Mouse (Mus musculus): ENCODE results near the gene Fam168a. TPM values are rescaled to one million over a fixed set of nuclear protein-coding genes. Genes with fewer than 3 reads are reported as not detected.

Gene Fam168a
- polyA plus RNA-seq, 1 experiment from 2014 or later = 45.2 TPM

DNA sequence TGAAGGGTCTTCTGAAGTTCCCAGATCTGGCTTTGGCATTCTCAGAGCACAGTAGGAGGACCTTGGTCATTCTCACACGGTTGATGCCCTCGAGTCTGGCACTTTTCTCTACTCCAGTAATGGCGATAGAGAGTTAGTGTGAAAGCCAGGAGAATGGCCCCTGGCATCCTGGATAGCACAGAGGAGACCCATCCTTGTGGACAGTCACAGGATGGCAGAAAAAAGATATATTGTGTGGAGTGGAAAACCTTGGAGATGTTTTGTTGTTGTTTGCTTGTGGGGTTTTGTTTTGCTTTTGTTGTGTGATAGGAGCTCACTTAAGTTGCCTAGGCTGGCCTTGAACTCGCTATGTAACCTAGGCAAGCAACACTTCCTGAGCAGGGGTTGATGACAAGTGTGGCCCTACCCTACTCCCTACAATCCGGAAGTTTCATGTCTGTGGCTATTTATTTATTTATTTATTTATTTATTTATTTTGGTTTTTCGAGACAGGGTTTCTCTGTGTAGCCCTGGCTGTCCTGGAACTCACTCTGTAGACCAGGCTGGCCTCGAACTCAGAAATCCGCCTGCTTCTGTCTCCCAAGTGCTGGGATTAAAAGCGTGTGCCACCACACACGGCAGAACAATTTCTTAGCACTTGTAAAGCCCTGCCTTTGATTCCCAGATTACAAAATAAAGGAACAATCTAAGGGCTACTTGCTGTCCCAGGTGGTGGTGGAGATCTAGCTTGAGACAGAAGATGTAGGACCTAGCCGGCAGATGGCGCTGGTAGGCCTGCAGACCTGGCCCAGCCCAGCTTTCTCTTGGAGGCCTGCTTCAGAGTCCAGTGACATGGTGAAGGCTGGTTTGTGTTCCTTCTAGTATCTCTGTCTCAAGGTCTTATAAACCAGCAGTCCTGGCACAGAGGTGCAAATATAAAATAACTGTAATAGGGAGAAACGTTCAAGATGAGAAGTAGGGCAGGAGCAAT is 21.1 kb upstream of the Fam168a start:
- ATAC-seq (ENCODE audit: insufficient read depth, low FRiP score, low TSS enrichment) (peak; percentile 69; the same call in 1 of the 2 replicates), DNase-seq (ENCODE audit: low spot score) (peak; percentile 79)
- 40% methylated on average over 13 of the region's 13 CpGs for WGBS
- H3K4me3 ChIP-seq (ENCODE audit: low read depth, low read length) = no peak overlapping the region
- no peak overlapping the region for H3K27ac ChIP-seq (ENCODE audit: low read depth, low read length)
- H3K9ac ChIP-seq (ENCODE audit: low read length) = no peak overlapping the region
- H3K4me1 ChIP-seq (ENCODE audit: control insufficient read depth, insufficient read depth, low read length) = no peaks in the 10 kb centered on the region
- no peaks in the 10 kb centered on the region for H3K27me3 ChIP-seq (ENCODE audit: control insufficient read depth, insufficient read depth, low read length)
- H3K9me3 ChIP-seq (ENCODE audit: control insufficient read depth, low read length) = no peaks in the 10 kb centered on the region
- no peak overlapping the region for H3K4me2 ChIP-seq (ENCODE audit: low read depth)
- H3K36me3 ChIP-seq (ENCODE audit: control insufficient read depth, insufficient read depth, low read length) = no peaks in the 10 kb centered on the region

- no peaks in the 10 kb centered on the region for H3K27me3 ChIP-seq (ENCODE audit: control insufficient read depth, insufficient read depth, low read length)
- no peaks in the 10 kb centered on the region for H3K4me1 ChIP-seq (ENCODE audit: control insufficient read depth, insufficient read depth, low read length)
- no peak overlapping the region for H3K4me3 ChIP-seq (ENCODE audit: low read depth, low read length)
- no peak overlapping the region for H3K9ac ChIP-seq (ENCODE audit: low read length)
- no peak overlapping the region for H3K4me2 ChIP-seq (ENCODE audit: low read depth)
- no peaks in the 10 kb centered on the region for H3K9me3 ChIP-seq (ENCODE audit: control insufficient read depth, low read length)
- H3K36me3 ChIP-seq (ENCODE audit: control insufficient read depth, insufficient read depth, low read length) = no peaks in the 10 kb centered on the region
- ATAC-seq (ENCODE audit: insufficient read depth, low FRiP score, low TSS enrichment) = no peak
- H3K27ac ChIP-seq (ENCODE audit: low read depth, low read length) = no peak overlapping the region
- DNase-seq (ENCODE audit: low spot score) = no peak
- 89% methylated on average over 7 of the region's 7 CpGs for WGBS
Observed at GRCm38 (mm10) chr7:100688471-100688870, 18.0 kb upstream of the Fam168a start.

- Histone ChIP-seq H3K4me1 (ENCODE audit: control insufficient read depth, insufficient read depth, low read length) (no peaks in the 10 kb centered on the region), H3K9ac (ENCODE audit: low read length) (no peak overlapping the region), H3K36me3 (ENCODE audit: control insufficient read depth, insufficient read depth, low read length) (no peaks in the 10 kb centered on the region), H3K27ac (ENCODE audit: low read depth, low read length) (no peak overlapping the region), H3K4me2 (ENCODE audit: low read depth) (no peak overlapping the region), H3K27me3 (ENCODE audit: control insufficient read depth, insufficient read depth, low read length) (no peaks in the 10 kb centered on the region), H3K4me3 (ENCODE audit: low read depth, low read length) (no peak overlapping the region), H3K9me3 (ENCODE audit: control insufficient read depth, low read length) (no peaks in the 10 kb centered on the region)
- ATAC-seq (ENCODE audit: insufficient read depth, low FRiP score, low TSS enrichment) (no peak), DNase-seq (ENCODE audit: low spot score) (no peak)
- 76% methylated on average over 8 of the region's 8 CpGs for WGBS
Observed at GRCm38 (mm10) chr7:100693199-100693598, 13.2 kb upstream of the Fam168a start.

GRCm38 (mm10) chr7:100699771-100700770 is 6.4 kb upstream of the Fam168a start:
- no peak overlapping the region for H3K4me2 ChIP-seq (ENCODE audit: low read depth)
- DNase-seq (ENCODE audit: low spot score) (no peak), ATAC-seq (ENCODE audit: insufficient read depth, low FRiP score, low TSS enrichment) (no peak)
- no peak overlapping the region for H3K9ac ChIP-seq (ENCODE audit: low read length)
- H3K36me3 ChIP-seq (ENCODE audit: control insufficient read depth, insufficient read depth, low read length) = no peaks in the 10 kb centered on the region
- H3K4me1 ChIP-seq (ENCODE audit: control insufficient read depth, insufficient read depth, low read length) = no peaks in the 10 kb centered on the region
- H3K4me3 ChIP-seq (ENCODE audit: low read depth, low read length) = no peak overlapping the region
- H3K27me3 ChIP-seq (ENCODE audit: control insufficient read depth, insufficient read depth, low read length) = no peaks in the 10 kb centered on the region
- no peaks in the 10 kb centered on the region for H3K9me3 ChIP-seq (ENCODE audit: control insufficient read depth, low read length)
- WGBS = 53% methylated on average over 8 of the region's 8 CpGs
- H3K27ac ChIP-seq (ENCODE audit: low read depth, low read length) = no peak overlapping the region

GRCm38 (mm10) chr7:100706883-100707480 is 547 bp downstream of the Fam168a start:
- Histone ChIP-seq H3K27ac (ENCODE audit: low read depth, low read length) (peak overlapping the region; percentile 99), H3K27me3 (ENCODE audit: control insufficient read depth, insufficient read depth, low read length) (no peaks in the 10 kb centered on the region), H3K9me3 (ENCODE audit: control insufficient read depth, low read length) (no peaks in the 10 kb centered on the region), H3K36me3 (ENCODE audit: control insufficient read depth, insufficient read depth, low read length) (no peaks in the 10 kb centered on the region), H3K4me2 (ENCODE audit: low read depth) (peak overlapping the region; percentile 74), H3K9ac (ENCODE audit: low read length) (peak overlapping the region; percentile 97), H3K4me1 (ENCODE audit: control insufficient read depth, insufficient read depth, low read length) (peaks cover 9% of the 10 kb centered on the region), H3K4me3 (ENCODE audit: low read depth, low read length) (peak overlapping the region; percentile 85)
- under 1% methylated on average over 22 of the region's 23 CpGs for WGBS
- no peak for DNase-seq (ENCODE audit: low spot score)
- peak; percentile 59 for ATAC-seq (ENCODE audit: insufficient read depth, low FRiP score, low TSS enrichment)

DNA sequence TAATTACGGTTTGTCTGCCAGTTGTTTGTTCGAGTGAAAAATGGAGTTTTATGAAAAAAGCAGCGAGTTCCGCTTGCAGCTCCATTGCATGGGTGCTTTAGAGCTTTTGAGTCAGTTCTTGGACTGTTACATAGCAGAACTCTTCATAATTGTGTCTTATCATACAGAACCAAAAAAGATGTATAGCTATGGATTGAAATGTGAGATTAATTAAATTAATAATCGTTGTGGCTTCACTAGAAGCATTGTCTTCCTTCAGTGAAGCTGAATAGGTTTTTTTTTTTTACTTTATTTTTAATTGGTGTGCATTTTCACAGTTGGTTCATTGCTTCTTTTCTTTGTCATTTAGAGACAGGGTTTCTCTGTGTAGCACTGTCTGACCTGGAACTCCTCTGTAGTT is 12.3 kb downstream of the Fam168a start:
- Histone ChIP-seq H3K4me1 (ENCODE audit: control insufficient read depth, insufficient read depth, low read length) (no peaks in the 10 kb centered on the region; the same call in 1 of the 2 replicates), H3K27me3 (ENCODE audit: control insufficient read depth, insufficient read depth, low read length) (no peaks in the 10 kb centered on the region), H3K27ac (ENCODE audit: low read depth, low read length) (no peak overlapping the region), H3K4me2 (ENCODE audit: low read depth) (no peak overlapping the region), H3K9ac (ENCODE audit: low read length) (no peak overlapping the region), H3K9me3 (ENCODE audit: control insufficient read depth, low read length) (no peaks in the 10 kb centered on the region), H3K36me3 (ENCODE audit: control insufficient read depth, insufficient read depth, low read length) (no peaks in the 10 kb centered on the region), H3K4me3 (ENCODE audit: low read depth, low read length) (no peak overlapping the region)
- DNase-seq (ENCODE audit: low spot score) (no peak), ATAC-seq (ENCODE audit: insufficient read depth, low FRiP score, low TSS enrichment) (no peak)
- 94% methylated on average over 5 of the region's 5 CpGs for WGBS

DNA sequence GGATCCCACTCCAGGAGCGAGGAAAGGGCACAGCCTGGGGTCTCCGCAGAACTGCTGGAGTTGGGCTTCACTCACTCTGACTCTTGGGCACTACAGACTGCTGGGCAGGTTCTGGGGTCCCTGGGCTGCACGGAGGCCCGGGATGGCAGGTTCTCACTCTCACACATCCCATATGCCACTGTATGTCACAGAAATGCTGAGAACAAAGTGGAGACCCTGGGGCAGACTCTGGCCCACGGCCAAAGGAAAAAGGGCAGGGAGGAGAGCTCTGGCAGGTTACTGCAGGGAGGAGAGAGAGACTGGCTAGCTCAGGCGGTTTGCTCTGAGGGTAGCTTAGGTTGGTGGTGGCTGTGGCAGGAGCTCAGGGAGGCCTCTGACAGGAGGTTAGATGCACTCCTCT is 15.8 kb downstream of the Fam168a start:
- Histone ChIP-seq H3K4me1 (ENCODE audit: control insufficient read depth, insufficient read depth, low read length) (peaks cover 2% of the 10 kb centered on the region; the same call in 1 of the 2 replicates), H3K36me3 (ENCODE audit: control insufficient read depth, insufficient read depth, low read length) (no peaks in the 10 kb centered on the region), H3K27ac (ENCODE audit: low read depth, low read length) (no peak overlapping the region), H3K27me3 (ENCODE audit: control insufficient read depth, insufficient read depth, low read length) (no peaks in the 10 kb centered on the region), H3K4me2 (ENCODE audit: low read depth) (no peak overlapping the region), H3K4me3 (ENCODE audit: low read depth, low read length) (no peak overlapping the region), H3K9ac (ENCODE audit: low read length) (no peak overlapping the region), H3K9me3 (ENCODE audit: control insufficient read depth, low read length) (no peaks in the 10 kb centered on the region)
- DNase-seq (ENCODE audit: low spot score) (no peak), ATAC-seq (ENCODE audit: insufficient read depth, low FRiP score, low TSS enrichment) (no peak)
- 76% methylated on average over 6 of the region's 6 CpGs for WGBS

Data from neural tube, embryonic 11.5 days (tissue).